Mouse (Mus musculus) myocyte (in vitro differentiated cells): ENCODE data around the gene Klhdc3.

Experiments used
- E2F4 ChIP-seq: IDR thresholded peaks from one replicate; pipeline ENCODE4 v1.6.1; 2011; ENCODE audit warnings: mild to moderate bottlenecking, control low read depth, moderate library complexity; ENCODE audit not compliant: insufficient read depth
- USF1 ChIP-seq: IDR thresholded peaks from one replicate; pipeline ENCODE4 v1.6.1; 2011; ENCODE audit warnings: low read depth, mild to moderate bottlenecking, control low read depth, moderate library complexity

- TF ChIP-seq E2F4 (no peak), USF1 (no peak)
Measured at GRCm38 (mm10) chr17:46721077-46721476, 40.4 kb upstream of the Klhdc3 start.
